Mouse (Mus musculus): ENCODE measurements around the gene Drd5. TPM values are rescaled to one million over a fixed set of nuclear protein-coding genes. Genes with fewer than 3 reads are reported as not detected.
A peak's percentile ranks its signal among the peaks of the same experiment; 100 is the strongest.

Drd5 gene
- total RNA-seq (2022): not detected

DNA sequence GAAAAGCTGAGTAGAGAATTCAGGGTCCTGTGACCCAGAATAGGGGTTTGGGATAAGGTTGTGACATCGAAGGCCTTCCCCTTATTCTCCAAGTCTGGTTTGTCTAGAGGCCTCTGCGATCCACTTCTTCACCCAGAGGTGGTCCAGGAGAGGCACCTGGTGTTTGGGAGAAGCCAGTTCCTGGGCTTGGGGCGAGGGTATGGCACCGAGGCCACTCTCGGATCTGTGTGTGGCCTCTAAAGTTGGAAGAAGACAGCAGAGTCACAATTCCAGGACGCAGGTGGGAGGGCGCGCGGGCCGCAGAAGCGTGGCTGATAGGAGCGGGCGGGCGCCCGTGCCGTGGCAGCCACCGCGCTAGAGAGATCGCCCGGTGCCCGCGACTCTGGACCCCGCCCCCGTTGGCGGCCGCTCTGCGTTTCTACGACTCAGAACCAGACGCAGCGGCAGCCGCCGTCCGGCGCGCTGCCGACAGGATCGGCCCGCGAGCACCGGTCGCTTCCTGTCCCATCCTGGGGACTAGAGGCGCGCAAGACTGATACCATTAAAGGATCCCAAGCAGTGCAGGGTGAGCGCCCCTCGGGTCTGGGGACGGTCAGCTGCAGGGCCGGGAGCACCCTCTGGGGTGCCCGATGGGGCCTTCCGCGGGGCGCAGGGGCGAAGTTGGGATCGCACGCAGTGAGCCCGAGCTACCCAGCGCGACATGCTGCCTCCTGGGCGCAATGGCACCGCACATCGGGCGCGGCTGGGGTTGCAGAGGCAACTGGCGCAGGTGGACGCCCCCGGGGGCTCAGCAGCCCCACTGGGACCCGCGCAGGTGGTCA, at the start of gene Drd5:
TSS of gene Drd5 (plus strand) at position 402 of the 821 bp plus-strand sequence.
- DNase-seq: no peak

- DNase-seq: no peak
Observed at GRCm38 (mm10) chr5:38270942-38271341, 48.2 kb upstream of the Drd5 start.

DNA sequence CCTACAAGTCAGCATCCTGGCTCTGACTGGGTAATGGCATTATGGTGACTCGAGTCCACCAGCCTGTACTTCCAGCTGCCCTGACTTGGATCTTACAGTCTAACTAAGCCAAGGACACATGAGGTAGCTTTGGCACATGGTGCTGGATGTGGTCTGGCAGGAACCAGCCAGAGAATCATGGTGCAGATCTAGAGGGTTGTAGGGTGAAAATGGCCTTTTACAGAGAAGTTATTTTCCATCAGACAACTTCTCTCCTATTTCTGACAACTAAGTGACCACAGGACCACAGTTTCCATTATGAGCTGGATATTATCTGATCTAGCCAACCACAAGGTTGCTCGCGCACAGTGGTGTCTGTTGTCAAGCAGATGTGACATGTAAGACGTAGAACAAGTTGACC, 45.3 kb upstream of the Drd5 start:
- no peak for DNase-seq

DNA sequence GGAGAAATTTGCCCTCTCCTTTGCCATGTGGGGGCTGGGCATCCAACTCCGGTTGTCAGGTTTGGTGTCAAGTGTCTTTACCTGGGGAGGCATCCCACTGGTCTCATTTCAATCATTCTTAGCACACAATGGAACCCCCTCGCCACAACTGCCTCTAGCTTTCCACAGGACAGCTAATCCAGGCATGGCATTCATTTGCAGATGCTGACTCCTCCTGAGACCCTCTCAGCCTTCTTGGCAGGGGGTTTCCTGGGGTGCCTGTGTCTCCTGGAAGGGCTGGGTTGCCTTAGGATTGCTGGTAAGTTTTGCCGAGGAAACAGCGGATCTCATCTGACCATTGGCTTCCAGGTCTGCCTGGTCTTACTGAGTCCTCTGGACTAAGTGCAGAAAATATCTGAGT, 43.4 kb upstream of the Drd5 start, which contains the start of gene Otop1:
TSS of gene Otop1 (plus strand) at position 202 of the 400 bp plus-strand sequence.
- no peak for DNase-seq

- DNase-seq: no peak
Observed at GRCm38 (mm10) chr5:38276451-38276850, 42.7 kb upstream of the Drd5 start.

DNA sequence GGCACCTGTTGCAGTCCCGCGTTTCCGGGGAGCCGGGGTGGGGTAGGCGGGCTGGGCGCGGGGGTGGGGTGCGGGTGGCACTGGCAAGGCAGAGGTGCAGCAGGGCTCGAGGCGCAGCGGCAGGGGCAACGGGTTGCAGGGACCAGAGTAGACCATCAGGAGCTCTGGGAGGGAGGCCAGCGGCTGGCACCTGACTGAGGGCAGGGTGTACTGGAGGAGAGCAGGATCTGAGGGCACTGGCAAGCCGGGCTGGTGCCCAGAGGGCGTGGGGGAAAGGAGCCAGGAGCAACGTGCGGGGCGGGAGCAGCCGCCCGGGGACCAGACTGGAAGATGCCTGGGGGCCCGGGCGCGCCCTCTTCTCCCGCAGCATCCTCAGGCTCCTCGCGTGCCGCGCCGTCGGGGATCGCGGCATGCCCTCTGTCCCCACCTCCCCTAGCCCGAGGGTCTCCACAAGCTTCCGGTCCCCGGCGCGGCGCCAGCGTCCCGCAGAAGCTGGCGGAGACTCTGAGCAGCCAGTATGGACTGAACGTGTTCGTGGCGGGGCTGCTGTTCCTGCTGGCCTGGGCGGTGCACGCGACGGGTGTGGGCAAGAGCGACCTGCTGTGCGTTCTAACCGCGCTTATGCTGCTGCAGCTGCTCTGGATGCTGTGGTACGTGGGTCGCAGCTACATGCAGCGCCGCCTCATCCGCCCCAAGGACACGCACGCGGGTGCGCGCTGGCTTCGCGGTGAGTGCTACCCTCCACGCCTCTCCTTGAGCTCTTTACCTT, 41.9 kb upstream of the Drd5 start:
- DNase-seq: no peak

GRCm38 (mm10) chr5:38277936-38278600, 41.1 kb upstream of the Drd5 start:
- DNase-seq: no peak

- no peak for DNase-seq
Observed at GRCm38 (mm10) chr5:38280075-38280474, 39.1 kb upstream of the Drd5 start.

GRCm38 (mm10) chr5:38285724-38286123, 33.4 kb upstream of the Drd5 start:
- no peak for DNase-seq

- DNase-seq: no peak
Observed at GRCm38 (mm10) chr5:38288476-38288875, 30.7 kb upstream of the Drd5 start.

GRCm38 (mm10) chr5:38301761-38302411, 17.3 kb upstream of the Drd5 start:
- no peak for DNase-seq

DNA sequence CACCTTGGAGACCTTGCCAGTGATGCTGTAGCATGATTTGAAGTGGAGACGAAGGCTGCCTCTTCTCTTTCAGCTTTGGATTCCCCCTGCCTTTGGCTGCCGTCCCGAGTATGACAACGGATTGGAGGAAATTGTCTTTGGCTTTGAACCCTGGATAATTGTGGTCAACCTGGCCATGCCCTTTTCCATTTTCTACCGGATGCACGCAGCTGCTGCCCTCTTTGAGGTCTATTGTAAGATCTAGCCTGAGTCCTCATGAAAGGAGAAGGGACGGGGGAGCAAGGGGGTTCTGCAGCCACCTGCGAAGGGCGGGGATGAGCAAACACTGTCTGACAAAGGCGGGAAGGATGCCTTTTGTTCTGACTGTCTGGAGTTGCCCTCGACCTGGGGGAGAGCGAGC, 16.5 kb upstream of the Drd5 start:
- no peak for DNase-seq

- DNase-seq: peak; percentile 10
Observed at GRCm38 (mm10) chr5:38305241-38305640, 13.9 kb upstream of the Drd5 start.

DNA sequence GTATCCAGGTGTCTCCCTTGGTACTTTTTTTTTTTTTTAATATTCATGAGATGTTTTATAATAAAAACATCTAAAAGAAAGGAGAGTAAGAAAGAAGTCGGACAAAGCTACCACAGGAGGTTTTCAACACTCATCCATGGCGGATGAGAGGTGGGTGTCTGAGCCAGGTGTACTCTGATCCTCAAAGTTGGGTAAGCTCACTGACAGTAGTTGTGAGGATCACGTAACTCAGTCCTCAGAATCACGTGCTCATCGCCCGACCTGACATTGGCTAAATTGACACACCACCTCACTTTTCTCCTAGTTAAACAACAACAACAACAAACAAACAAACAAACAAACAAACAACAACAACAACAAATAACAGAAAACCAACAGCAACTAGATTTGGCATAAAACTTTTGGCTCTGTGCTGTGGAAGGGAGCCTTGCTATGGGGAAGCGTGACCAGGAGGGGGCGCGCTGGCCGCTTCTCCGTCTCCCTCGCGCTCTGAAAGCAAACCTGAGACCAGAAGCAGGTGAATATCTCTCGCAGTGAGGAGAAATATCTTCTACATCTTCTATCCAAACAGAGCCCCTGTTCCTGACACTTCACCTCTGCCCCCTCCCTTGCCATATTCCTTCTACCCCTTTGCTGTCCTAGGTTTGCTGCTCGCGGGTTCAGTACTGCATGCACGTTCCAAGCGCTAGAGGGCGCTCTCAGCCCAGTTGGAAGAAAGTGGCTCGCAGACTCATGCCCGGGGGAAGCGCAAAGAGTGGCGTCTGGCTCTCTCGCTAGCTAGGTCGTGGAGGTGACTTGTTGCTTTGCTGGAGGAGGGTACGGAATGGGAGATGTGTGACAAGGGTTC, 11.7 kb upstream of the Drd5 start:
- DNase-seq: peak; percentile 73

DNA sequence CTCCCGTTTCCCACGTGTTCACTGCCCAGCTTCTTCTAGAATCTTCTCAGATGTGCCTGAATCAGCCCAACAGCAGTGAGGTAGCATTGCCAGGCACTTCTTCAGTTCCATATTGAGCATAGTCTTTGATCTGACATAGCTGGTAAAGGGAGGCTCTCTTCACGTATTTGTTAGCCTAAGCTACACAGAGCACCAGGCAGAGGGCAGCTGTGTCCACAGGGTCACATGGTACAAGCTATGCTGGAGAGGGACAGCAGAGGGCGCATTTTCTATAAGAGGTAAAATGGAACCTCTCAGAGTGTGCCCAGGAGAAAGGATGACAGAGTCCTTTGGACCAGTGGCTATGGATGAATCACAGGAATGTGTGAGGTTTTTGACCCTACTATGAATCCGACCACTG, 10.3 kb upstream of the Drd5 start:
- peak; percentile 29 for DNase-seq

- DNase-seq: no peak
Observed at GRCm38 (mm10) chr5:38309795-38310194, 9.4 kb upstream of the Drd5 start.

- no peak for DNase-seq
Observed at GRCm38 (mm10) chr5:38333381-38333780, 14.2 kb downstream of the Drd5 start.

GRCm38 (mm10) chr5:38334582-38334981, 15.4 kb downstream of the Drd5 start:
- DNase-seq: no peak

DNA sequence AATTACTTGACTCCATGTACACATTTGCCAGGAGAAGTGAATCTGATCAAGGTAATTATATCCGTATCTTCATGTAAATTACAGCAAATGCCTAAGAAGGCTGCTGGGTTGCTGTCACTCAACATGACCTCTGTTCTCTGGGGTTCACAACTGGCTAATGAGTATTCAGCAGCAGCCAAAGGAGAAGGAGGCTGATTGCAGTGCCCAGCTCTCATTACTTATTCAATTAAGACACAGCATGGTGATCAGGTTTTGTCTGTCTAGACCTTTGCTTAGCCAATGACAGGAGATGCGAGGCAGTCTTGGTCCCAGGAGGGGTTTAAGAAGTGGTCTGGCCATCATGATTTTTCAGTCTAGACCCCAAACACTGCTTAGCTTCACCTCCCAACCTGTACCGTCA, 23.9 kb downstream of the Drd5 start:
- no peak for DNase-seq

- DNase-seq: peak; percentile 12
Observed at GRCm38 (mm10) chr5:38346646-38347432, 27.7 kb downstream of the Drd5 start.
